Mouse (Mus musculus) embryonic facial prominence, embryonic 13.5 days (tissue): ENCODE data around the gene Klf16. TPM values are rescaled to one million over a fixed set of nuclear protein-coding genes. Genes with fewer than 3 reads are reported as not detected.

Experiments used
- ATAC-seq: fragments of 200-750 bp; cut with Nextera tagmentation; 2 replicates; pipeline ENCODE4 v1.8.0; 2017; ENCODE audit warnings: low read depth; ENCODE audit not compliant: insufficient number of reproducible peaks, insufficient read depth, low FRiP score, low TSS enrichment
- H3K27ac ChIP-seq: fragments of 300-500 bp; sonication (generic); 2 replicates; pipeline ENCODE4 v1.5.1; 2015; ENCODE audit warnings: moderate library complexity, mild to moderate bottlenecking, inconsistent platforms
- H3K27me3 ChIP-seq: fragments of 300-500 bp; sonication (generic); 2 replicates; pipeline ENCODE4 v1.6.1; 2015; ENCODE audit warnings: mild to moderate bottlenecking, inconsistent platforms
- H3K36me3 ChIP-seq: fragments of 300-500 bp; sonication (generic); 2 replicates; pipeline ENCODE4 v1.6.1; 2015; ENCODE audit warnings: mild to moderate bottlenecking, inconsistent platforms
- H3K4me1 ChIP-seq: fragments of 300-500 bp; sonication (generic); 2 replicates; pipeline ENCODE4 v1.6.1; 2015; ENCODE audit warnings: inconsistent platforms
- H3K4me2 ChIP-seq: fragments of 300-500 bp; sonication (generic); 2 replicates; pipeline ENCODE4 v1.6.1; 2015; ENCODE audit warnings: moderate library complexity, mild to moderate bottlenecking, inconsistent platforms
- H3K4me3 ChIP-seq: fragments of 300-500 bp; sonication (generic); 2 replicates; pipeline ENCODE4 v1.5.1; 2015; ENCODE audit warnings: mild to moderate bottlenecking, inconsistent platforms
- H3K9ac ChIP-seq: fragments of 300-500 bp; sonication (generic); 2 replicates; pipeline ENCODE4 v1.6.1; 2015; ENCODE audit warnings: mild to moderate bottlenecking, inconsistent platforms
- H3K9me3 ChIP-seq: fragments of 300-500 bp; sonication (generic); 2 replicates; pipeline ENCODE4 v1.6.1; 2016; ENCODE audit warnings: inconsistent platforms
- WGBS: fragments of 180-500 bp; shearing (Covaris S2); methylation state at CpG from one replicate; pipeline ENCODE4 v1.1.7; 2015; ENCODE audit warnings: mixed read lengths; 5-methylcytosine and 5-hydroxymethylcytosine counted together
- polyA plus RNA-seq: library from polyadenylated mRNA; unstranded; fragments of >200 nt; fragmentation: Nextera tagmentation; extraction: Ambion mirVana; gene quantifications from 2 replicates; pipeline ENCODE4 v1.2.1, GENCODE M21; 2015

Gene Klf16
- polyA plus RNA-seq, 1 experiment from 2014 or later: 12.0 TPM

DNA sequence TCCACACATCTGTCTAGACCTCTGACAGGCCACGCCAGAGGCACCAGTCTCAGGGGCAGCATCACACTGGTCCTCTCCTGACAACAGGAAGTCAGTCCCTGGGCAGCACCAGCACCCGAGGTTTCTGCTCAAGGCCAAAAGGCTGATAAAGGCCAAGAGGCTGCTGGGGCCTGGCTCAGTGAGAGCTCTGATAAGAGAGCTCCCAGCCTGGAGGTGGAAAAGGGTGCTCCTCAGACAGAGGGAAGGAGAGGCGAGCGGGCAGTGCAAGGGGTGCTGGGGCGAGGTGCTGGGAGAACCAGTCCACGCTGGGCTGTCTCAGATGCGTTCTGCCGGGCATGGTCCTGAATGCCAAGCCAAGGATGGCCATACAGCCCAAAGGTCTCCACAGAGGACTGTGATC lies 23.5 kb downstream of the Klf16 start:
- H3K9me3 ChIP-seq: no peaks in the 10 kb centered on the region
- no peak overlapping the region for H3K4me3 ChIP-seq
- WGBS: 90% methylated on average over 8 of the region's 8 CpGs
- peaks cover 13% of the 10 kb centered on the region for H3K4me1 ChIP-seq
- ATAC-seq: no peak
- peaks cover 24% of the 10 kb centered on the region for H3K36me3 ChIP-seq
- H3K9ac ChIP-seq: no peak overlapping the region
- H3K27me3 ChIP-seq: no peaks in the 10 kb centered on the region
- no peak overlapping the region for H3K4me2 ChIP-seq
- H3K27ac ChIP-seq: no peak overlapping the region

DNA sequence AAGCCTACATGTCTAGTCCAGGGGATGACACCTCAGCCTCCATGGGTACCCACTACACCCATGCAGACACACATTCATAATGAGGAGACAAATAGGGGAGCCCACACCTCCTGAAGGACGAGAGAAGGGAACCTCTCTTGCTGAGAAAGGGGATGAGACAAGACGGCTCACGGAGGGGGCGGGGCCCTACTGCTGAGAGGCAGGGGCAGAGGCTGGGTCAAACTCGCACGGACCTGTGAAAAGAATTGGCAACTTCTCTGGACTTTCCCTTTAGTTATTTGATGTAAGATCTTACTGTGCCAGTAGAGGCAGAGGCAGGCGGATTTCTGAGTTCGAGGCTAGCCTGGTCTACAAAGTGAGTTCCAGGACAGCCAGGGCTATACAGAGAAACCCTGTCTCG lies 24.8 kb downstream of the Klf16 start:
- no peaks in the 10 kb centered on the region for H3K9me3 ChIP-seq
- ATAC-seq: no peak
- no peak overlapping the region for H3K27ac ChIP-seq
- no peak overlapping the region for H3K9ac ChIP-seq
- H3K4me2 ChIP-seq: no peak overlapping the region
- H3K4me1 ChIP-seq: peaks cover 1% of the 10 kb centered on the region
- WGBS: 66% methylated on average over 9 of the region's 9 CpGs
- no peak overlapping the region for H3K4me3 ChIP-seq
- H3K27me3 ChIP-seq: no peaks in the 10 kb centered on the region
- H3K36me3 ChIP-seq: peaks cover 36% of the 10 kb centered on the region

DNA sequence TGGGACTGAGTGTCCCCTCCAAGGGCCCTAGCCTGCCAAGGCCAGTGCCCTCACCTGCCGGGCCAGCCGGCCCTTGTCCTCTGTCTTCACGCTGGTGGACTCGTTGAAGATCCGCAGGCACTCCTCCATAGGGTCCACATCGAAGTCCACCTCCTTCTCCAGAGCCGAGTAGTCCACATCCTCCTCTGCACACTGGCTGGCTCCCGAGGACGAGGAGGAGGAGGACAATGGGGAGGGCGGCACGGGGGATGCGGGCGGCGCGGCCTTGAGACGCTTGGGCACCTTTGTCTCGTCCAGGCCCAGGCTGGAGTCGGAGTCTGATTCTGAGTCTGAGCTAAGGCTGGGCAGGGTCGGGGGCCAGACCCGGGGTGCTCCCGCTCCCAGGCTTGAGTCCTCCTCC lies 27.8 kb downstream of the Klf16 start:
- 91% methylated on average over 21 of the region's 21 CpGs for WGBS
- Histone ChIP-seq H3K4me2 (no peak overlapping the region), H3K27ac (no peak overlapping the region), H3K9ac (no peak overlapping the region), H3K36me3 (peaks cover 67% of the 10 kb centered on the region), H3K4me1 (no peaks in the 10 kb centered on the region), H3K4me3 (no peak overlapping the region), H3K27me3 (no peaks in the 10 kb centered on the region), H3K9me3 (no peaks in the 10 kb centered on the region)
- ATAC-seq: no peak

DNA sequence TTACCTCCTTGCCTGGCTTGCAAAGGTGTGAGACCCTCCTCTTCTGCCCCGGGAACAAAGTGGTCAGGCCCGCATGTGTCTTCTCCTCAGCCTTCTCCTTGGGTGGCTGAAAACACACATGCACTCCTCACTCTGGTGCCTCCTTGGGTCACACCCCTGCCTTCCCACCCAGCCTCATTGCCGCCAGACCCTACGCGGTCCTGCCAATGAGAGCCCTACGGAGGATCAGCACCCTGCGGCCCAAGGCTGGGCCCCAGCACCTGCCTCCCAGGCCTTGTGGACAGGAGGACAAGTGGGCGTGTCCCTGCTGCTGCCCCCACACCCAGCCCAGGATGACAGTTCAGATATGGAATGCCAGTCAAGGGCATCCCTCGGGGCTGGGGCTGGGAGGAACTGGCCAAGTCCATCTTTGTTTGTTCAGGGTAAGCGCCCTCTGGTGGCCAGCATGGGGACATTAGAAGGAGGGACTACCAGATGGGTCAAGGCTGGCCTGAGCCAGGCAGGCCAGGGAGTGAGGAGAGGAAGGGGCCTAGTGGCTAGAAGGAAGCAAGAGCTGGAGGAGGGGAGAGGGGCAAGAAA lies 28.6 kb downstream of the Klf16 start:
- Histone ChIP-seq H3K9ac (no peak overlapping the region), H3K9me3 (no peaks in the 10 kb centered on the region), H3K27ac (no peak overlapping the region), H3K36me3 (peaks cover 74% of the 10 kb centered on the region), H3K4me1 (no peaks in the 10 kb centered on the region), H3K4me2 (no peak overlapping the region), H3K27me3 (no peaks in the 10 kb centered on the region), H3K4me3 (no peak overlapping the region)
- 0 out of 2 replicates have a peak, but pooled peaks have one; percentile 21 for ATAC-seq
- 75% methylated on average over 10 of the region's 10 CpGs for WGBS

DNA sequence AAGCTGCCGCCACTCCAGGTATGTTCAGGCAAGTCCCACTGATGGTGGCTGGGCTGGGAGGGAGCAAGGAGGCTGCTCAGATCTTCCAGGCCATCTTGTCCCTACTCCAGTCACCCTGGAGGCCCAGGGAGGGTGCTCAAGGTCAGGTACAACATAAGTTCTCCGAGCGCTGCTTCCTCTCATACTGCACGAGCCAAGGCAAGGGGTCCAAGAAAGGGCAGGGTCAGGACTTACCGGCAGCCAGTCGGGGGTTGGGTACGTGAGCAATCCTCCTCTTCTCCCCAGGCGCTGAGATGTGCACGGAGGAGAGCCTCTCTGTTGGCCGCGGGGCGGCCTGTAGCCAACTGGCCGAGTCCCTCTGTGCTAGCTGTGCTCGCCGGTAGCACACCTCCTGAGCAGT lies 29.6 kb downstream of the Klf16 start:
- Histone ChIP-seq H3K27ac (no peak overlapping the region), H3K27me3 (no peaks in the 10 kb centered on the region), H3K4me2 (no peak overlapping the region), H3K4me1 (no peaks in the 10 kb centered on the region), H3K9ac (no peak overlapping the region), H3K36me3 (peaks cover 84% of the 10 kb centered on the region), H3K9me3 (no peaks in the 10 kb centered on the region), H3K4me3 (no peak overlapping the region)
- 93% methylated on average over 15 of the region's 15 CpGs for WGBS
- no peak for ATAC-seq

DNA sequence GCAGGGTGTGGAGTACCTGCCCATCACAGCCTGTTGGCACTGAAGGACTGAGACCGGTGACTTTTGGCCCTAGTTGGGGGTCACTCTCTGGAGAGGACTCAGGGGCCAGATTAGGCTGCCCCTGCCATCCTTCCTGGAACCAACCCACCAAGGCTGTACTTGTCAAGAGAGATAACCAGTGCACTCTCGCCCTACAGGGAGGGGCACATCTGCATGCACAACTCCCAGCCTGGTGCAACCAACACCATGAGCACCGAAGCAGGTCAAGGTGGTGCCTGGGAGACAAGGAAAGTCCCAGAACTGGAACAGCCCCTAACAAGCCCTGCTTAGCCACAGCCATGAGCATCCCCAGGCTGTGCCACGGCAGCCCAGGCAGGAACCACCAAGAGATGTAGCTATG lies 30.2 kb downstream of the Klf16 start:
- H3K27me3 ChIP-seq: no peaks in the 10 kb centered on the region
- H3K9me3 ChIP-seq: no peaks in the 10 kb centered on the region
- 98% methylated on average over 4 of the region's 4 CpGs for WGBS
- ATAC-seq: no peak
- H3K9ac ChIP-seq: no peak overlapping the region
- H3K27ac ChIP-seq: no peak overlapping the region
- no peak overlapping the region for H3K4me3 ChIP-seq
- no peaks in the 10 kb centered on the region for H3K4me1 ChIP-seq
- no peak overlapping the region for H3K4me2 ChIP-seq
- H3K36me3 ChIP-seq: peaks cover 90% of the 10 kb centered on the region

DNA sequence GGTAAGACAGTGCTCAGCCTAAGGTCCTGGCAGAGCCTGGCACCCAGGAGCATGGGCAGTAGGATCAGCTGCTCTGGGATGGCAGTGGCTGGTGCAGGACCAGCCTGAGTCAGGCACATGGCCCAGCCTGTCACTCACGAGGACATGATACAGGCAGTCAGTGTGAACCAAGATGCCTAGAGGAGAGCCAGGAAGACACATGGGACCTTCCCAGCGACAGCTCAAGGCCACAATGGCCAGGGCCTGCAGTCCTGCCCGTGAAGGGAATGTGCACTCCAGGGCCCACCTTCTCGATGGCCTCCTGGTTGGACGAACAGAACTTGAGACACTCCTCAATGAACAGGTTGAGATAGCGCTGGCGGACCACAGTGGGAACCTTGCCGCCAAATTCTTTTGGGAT lies 31.5 kb downstream of the Klf16 start:
- no peak for ATAC-seq
- no peaks in the 10 kb centered on the region for H3K9me3 ChIP-seq
- no peak overlapping the region for H3K4me2 ChIP-seq

DNA sequence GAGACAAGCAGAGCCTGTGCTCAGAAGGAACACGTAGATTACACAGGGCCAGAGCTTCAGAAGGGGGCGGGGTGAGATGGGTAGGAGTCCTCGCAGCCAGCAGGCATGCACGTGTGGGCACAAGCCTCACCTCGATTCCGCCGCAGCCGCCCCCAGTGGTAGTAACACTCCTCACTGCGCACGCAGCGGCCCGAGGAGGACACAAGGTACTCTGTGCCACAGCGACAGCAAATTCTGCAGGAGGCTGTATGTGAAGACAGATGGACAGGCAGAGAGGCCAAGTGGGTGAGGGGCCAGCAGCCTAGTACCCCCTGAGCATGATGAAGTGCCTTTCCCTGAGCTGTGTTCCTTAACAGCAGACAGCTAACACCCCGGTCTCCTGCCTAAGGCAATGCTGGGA lies 33.2 kb downstream of the Klf16 start:
- Histone ChIP-seq H3K9ac (no peak overlapping the region), H3K4me3 (no peak overlapping the region), H3K9me3 (no peaks in the 10 kb centered on the region), H3K27ac (no peak overlapping the region), H3K4me1 (peaks cover 4% of the 10 kb centered on the region), H3K27me3 (peaks cover 4% of the 10 kb centered on the region), H3K4me2 (no peak overlapping the region), H3K36me3 (peaks cover 83% of the 10 kb centered on the region)
- WGBS: 96% methylated on average over 14 of the region's 14 CpGs
- ATAC-seq: no peak

More for the DNA sequence above, 31.5 kb downstream of the Klf16 start:
- Histone ChIP-seq H3K4me1 (no peaks in the 10 kb centered on the region), H3K9ac (no peak overlapping the region), H3K27me3 (no peaks in the 10 kb centered on the region), H3K4me3 (no peak overlapping the region), H3K27ac (no peak overlapping the region), H3K36me3 (peaks cover 96% of the 10 kb centered on the region)
- WGBS: 92% methylated on average over 8 of the region's 8 CpGs

DNA sequence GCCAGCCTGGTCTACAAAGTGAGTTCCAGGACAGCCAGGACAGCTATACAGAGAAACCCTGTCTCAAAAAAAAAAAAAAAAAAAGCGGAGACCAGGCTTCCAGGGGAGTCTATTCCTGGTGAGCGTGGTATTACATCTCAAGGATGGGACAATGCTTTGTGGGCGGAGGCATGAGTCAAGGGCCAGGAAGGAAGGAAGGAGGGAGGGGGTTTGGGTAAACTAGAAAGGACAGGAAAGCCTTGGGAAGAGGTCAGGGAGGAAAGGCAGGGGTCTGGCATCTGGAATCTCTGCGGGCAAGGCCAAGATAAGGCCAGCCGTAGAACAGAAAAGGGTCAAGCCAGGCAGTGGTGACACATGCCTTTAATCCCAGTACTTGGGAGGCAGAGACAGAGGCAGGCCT lies 37.6 kb downstream of the Klf16 start:
- peaks cover 40% of the 10 kb centered on the region for H3K36me3 ChIP-seq
- H3K27ac ChIP-seq: no peak overlapping the region
- 54% methylated on average over 5 of the region's 5 CpGs for WGBS
- H3K4me1 ChIP-seq: peaks cover 18% of the 10 kb centered on the region
- no peaks in the 10 kb centered on the region for H3K9me3 ChIP-seq
- ATAC-seq: no peak
- H3K4me3 ChIP-seq: no peak overlapping the region
- peaks cover 45% of the 10 kb centered on the region for H3K27me3 ChIP-seq
- H3K4me2 ChIP-seq: no peak overlapping the region
- H3K9ac ChIP-seq: no peak overlapping the region

DNA sequence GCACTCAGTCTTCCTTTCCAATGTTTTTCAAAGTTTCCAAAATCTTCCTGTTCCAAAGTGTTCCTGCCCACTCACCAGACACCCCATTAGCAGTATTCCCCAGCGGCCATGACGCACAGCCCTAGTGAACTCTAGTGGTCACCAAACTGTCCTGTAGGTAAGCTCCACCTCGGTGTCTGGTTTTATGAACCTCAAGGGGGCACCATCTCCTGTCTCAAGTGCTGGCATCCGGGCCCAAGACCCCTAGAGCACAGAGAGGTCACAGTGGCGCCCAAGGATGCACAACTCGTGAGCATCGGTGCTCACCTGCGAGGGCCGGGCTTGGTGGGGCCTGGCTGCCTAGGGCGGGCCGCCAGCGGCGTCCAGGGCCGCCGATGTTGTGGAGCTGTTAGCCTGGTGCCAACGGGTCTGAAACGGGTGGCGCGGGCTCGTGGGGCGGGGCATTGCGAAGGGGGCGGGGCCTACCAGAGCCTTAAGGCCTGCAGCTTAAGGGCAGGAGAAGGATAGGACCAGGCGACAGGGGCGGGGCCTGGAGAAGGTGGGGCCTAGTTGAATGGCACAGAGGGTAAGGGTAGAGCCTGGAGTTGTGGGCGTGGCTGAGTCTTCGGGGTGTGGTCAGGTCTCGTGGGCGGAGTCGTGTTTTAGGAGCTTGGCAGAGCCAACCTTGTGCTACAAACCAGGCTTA lies 38.3 kb downstream of the Klf16 start, which contains the start of gene Atp8b3:
TSS of gene Atp8b3 (minus strand) at position 415 of the 685 bp plus-strand sequence.
- peaks cover 18% of the 10 kb centered on the region for H3K4me1 ChIP-seq
- peak within 1 kb of the TSS; percentile 48 for H3K4me2 ChIP-seq
- H3K27me3 ChIP-seq: peaks cover 51% of the 10 kb centered on the region
- H3K4me3 ChIP-seq: peak within 1 kb of the TSS; percentile 24
- no peak within 1 kb of the TSS for H3K27ac ChIP-seq
- 0 out of 2 replicates have a peak, but pooled peaks have one; percentile 45 for ATAC-seq
- no peak within 1 kb of the TSS for H3K9ac ChIP-seq
- H3K36me3 ChIP-seq: peaks cover 33% of the 10 kb centered on the region
- WGBS: 2% methylated on average over 30 of the region's 30 CpGs
- no peaks in the 10 kb centered on the region for H3K9me3 ChIP-seq

DNA sequence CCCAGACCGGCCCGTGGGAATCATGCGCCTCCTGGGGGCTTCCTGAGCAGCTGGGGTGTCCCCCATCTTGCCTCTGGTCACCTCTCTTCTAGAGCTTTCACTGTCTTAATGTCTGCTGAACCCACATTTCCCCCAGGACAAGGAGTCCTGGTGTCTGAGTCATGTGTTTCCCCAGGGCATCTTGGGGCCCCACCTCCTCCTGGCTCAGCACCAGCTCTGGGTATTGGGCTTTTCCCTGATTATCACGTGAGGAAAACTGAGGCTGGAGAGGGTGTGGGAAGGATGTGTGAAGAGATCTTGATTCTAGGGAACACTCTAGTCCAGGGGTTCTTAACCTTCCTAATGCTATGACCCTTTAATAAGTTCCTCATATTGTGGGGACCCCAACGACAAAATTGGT lies 38.9 kb downstream of the Klf16 start:
- H3K4me1 ChIP-seq: peaks cover 18% of the 10 kb centered on the region
- no peak overlapping the region for H3K4me3 ChIP-seq
- 47% methylated on average over 5 of the region's 5 CpGs for WGBS
- no peak overlapping the region for H3K4me2 ChIP-seq
- peaks cover 51% of the 10 kb centered on the region for H3K27me3 ChIP-seq
- H3K36me3 ChIP-seq: peaks cover 27% of the 10 kb centered on the region
- no peak overlapping the region for H3K9ac ChIP-seq
- H3K9me3 ChIP-seq: no peaks in the 10 kb centered on the region
- no peak overlapping the region for H3K27ac ChIP-seq
- ATAC-seq: no peak

DNA sequence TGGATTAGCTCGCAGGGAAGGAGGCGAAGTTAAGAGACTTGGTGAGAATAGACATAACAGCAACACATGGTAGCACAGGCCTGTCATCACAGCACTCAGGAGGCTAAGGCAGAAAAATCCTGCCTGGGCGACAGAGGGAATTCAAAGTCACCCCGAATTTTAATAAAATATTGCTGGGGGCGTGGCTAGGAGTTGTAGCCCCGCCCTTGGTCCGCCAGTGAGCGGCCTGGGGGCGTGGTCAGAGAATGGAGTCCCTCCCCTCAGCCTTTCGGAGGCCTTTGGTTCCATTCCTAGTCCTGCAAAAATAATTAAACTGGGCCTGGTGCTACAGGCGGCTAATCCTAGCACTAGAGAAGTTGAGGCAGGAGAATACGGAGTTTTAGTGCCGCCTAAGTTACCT lies 41.4 kb downstream of the Klf16 start:
- H3K36me3 ChIP-seq: 0 out of 2 replicates have a peak, but pooled peaks cover 6% of the 10 kb centered on the region
- H3K4me2 ChIP-seq: no peak overlapping the region
- peak overlapping the region; percentile 13; the same call in 1 of the 2 replicates for H3K4me3 ChIP-seq
- H3K4me1 ChIP-seq: peaks cover 18% of the 10 kb centered on the region
- no peaks in the 10 kb centered on the region for H3K9me3 ChIP-seq
- no peak overlapping the region for H3K9ac ChIP-seq
- WGBS: 8% methylated on average over 13 of the region's 13 CpGs
- ATAC-seq: no peak
- peaks cover 51% of the 10 kb centered on the region for H3K27me3 ChIP-seq
- no peak overlapping the region for H3K27ac ChIP-seq
